Mouse (Mus musculus): Measurements from ENCODE around the gene Cel. TPM values are rescaled to one million over a fixed set of nuclear protein-coding genes. Genes with fewer than 3 reads are reported as not detected.

The Cel gene
- polyA plus RNA-seq (2016; fragmentation: Nextera tagmentation; extraction: Ambion mirVana): not detected in 2 replicates

GRCm38 (mm10) chr2:28563303-28563702 is at the start of gene Cel:
TSS of gene Cel (minus strand) at chr2:28563403.
- Histone ChIP-seq H3K4me1 (no peaks in the 10 kb centered on the region), H3K27ac (replicated peaks) (no peak within 1 kb of the TSS), H3K9me3 (replicated peaks) (no peaks in the 10 kb centered on the region), H3K4me3 (no peak within 1 kb of the TSS), H3K27me3 (ENCODE audit: low read depth, poor library complexity, severe bottlenecking) (no peaks in the 10 kb centered on the region), H3K36me3 (peaks cover 40% of the 10 kb centered on the region)
- 73% methylated on average over 6 of the region's 6 CpGs for WGBS
- no peak for DNase-seq (ENCODE audit: low spot score)

- Histone ChIP-seq H3K36me3 (no peaks in the 10 kb centered on the region), H3K9me3 (replicated peaks) (no peaks in the 10 kb centered on the region), H3K27ac (replicated peaks) (no peak overlapping the region), H3K4me3 (no peak overlapping the region), H3K4me1 (peaks cover 18% of the 10 kb centered on the region), H3K27me3 (ENCODE audit: low read depth, poor library complexity, severe bottlenecking) (peaks cover 8% of the 10 kb centered on the region; the same call in 1 of the 2 replicates)
- DNase-seq (ENCODE audit: low spot score): no peak
- WGBS: 63% methylated on average over 10 of the region's 10 CpGs
These were observed 49.3 kb upstream of the Cel start for GRCm38 (mm10) chr2:28612436-28613063.

- Histone ChIP-seq H3K4me3 (no peak overlapping the region), H3K9me3 (replicated peaks) (no peaks in the 10 kb centered on the region), H3K27me3 (ENCODE audit: low read depth, poor library complexity, severe bottlenecking) (0 out of 2 replicates have a peak, but pooled peaks cover 4% of the 10 kb centered on the region), H3K36me3 (no peaks in the 10 kb centered on the region), H3K27ac (replicated peaks) (peak overlapping the region; percentile 57; the same call in 1 of the 2 replicates), H3K4me1 (peaks cover 20% of the 10 kb centered on the region)
- DNase-seq (ENCODE audit: low spot score): no peak
- 88% methylated on average over 17 of the region's 17 CpGs for WGBS
These were observed 48.2 kb upstream of the Cel start for GRCm38 (mm10) chr2:28611407-28611787.

GRCm38 (mm10) chr2:28610716-28611406 is 47.7 kb upstream of the Cel start:
- peak overlapping the region; percentile 57; the same call in 1 of the 2 replicates for H3K27ac ChIP-seq (replicated peaks)
- DNase-seq (ENCODE audit: low spot score): no peak
- peaks cover 17% of the 10 kb centered on the region for H3K4me1 ChIP-seq

GRCm38 (mm10) chr2:28609851-28610250 is 46.6 kb upstream of the Cel start:
- H3K4me1 ChIP-seq: peaks cover 17% of the 10 kb centered on the region
- no peak overlapping the region for H3K27ac ChIP-seq (replicated peaks)
- DNase-seq (ENCODE audit: low spot score): no peak
- H3K36me3 ChIP-seq: no peaks in the 10 kb centered on the region
- 0 out of 2 replicates have a peak, but pooled peaks cover 4% of the 10 kb centered on the region for H3K27me3 ChIP-seq (ENCODE audit: low read depth, poor library complexity, severe bottlenecking)
- H3K9me3 ChIP-seq (replicated peaks): no peaks in the 10 kb centered on the region
- WGBS: 88% methylated on average over 10 of the region's 10 CpGs
- no peak overlapping the region for H3K4me3 ChIP-seq

More at GRCm38 (mm10) chr2:28610716-28611406, 47.7 kb upstream of the Cel start:
- Histone ChIP-seq H3K36me3 (no peaks in the 10 kb centered on the region), H3K4me3 (no peak overlapping the region), H3K27me3 (ENCODE audit: low read depth, poor library complexity, severe bottlenecking) (0 out of 2 replicates have a peak, but pooled peaks cover 4% of the 10 kb centered on the region), H3K9me3 (replicated peaks) (no peaks in the 10 kb centered on the region)
- WGBS: 70% methylated on average over 12 of the region's 12 CpGs

- no peaks in the 10 kb centered on the region for H3K27me3 ChIP-seq (ENCODE audit: low read depth, poor library complexity, severe bottlenecking)
- no peak overlapping the region for H3K4me3 ChIP-seq
- H3K4me1 ChIP-seq: peaks cover 17% of the 10 kb centered on the region
- H3K9me3 ChIP-seq (replicated peaks): no peaks in the 10 kb centered on the region
- 57% methylated on average over 10 of the region's 10 CpGs for WGBS
- no peaks in the 10 kb centered on the region for H3K36me3 ChIP-seq
- no peak overlapping the region for H3K27ac ChIP-seq (replicated peaks)
- no peak for DNase-seq (ENCODE audit: low spot score)
These were observed 44.4 kb upstream of the Cel start for GRCm38 (mm10) chr2:28607341-28608165.

GRCm38 (mm10) chr2:28606601-28607340 is 43.6 kb upstream of the Cel start:
- Histone ChIP-seq H3K27me3 (ENCODE audit: low read depth, poor library complexity, severe bottlenecking) (no peaks in the 10 kb centered on the region), H3K4me1 (peaks cover 18% of the 10 kb centered on the region), H3K27ac (replicated peaks) (no peak overlapping the region), H3K36me3 (no peaks in the 10 kb centered on the region), H3K9me3 (replicated peaks) (no peaks in the 10 kb centered on the region), H3K4me3 (no peak overlapping the region)
- DNase-seq (ENCODE audit: low spot score): no peak
- WGBS: 70% methylated on average over 8 of the region's 8 CpGs

GRCm38 (mm10) chr2:28605789-28606541 is 42.8 kb upstream of the Cel start:
- H3K4me1 ChIP-seq: peaks cover 16% of the 10 kb centered on the region
- DNase-seq (ENCODE audit: low spot score): no peak
- no peaks in the 10 kb centered on the region for H3K36me3 ChIP-seq
- WGBS: 79% methylated on average over 14 of the region's 14 CpGs
- no peak overlapping the region for H3K27ac ChIP-seq (replicated peaks)
- H3K9me3 ChIP-seq (replicated peaks): no peaks in the 10 kb centered on the region
- no peaks in the 10 kb centered on the region for H3K27me3 ChIP-seq (ENCODE audit: low read depth, poor library complexity, severe bottlenecking)
- H3K4me3 ChIP-seq: no peak overlapping the region

- 95% methylated on average over 5 of the region's 5 CpGs for WGBS
- peaks cover 19% of the 10 kb centered on the region for H3K4me1 ChIP-seq
- no peak overlapping the region for H3K27ac ChIP-seq (replicated peaks)
- no peak overlapping the region for H3K4me3 ChIP-seq
- no peak for DNase-seq (ENCODE audit: low spot score)
- no peaks in the 10 kb centered on the region for H3K27me3 ChIP-seq (ENCODE audit: low read depth, poor library complexity, severe bottlenecking)
- no peaks in the 10 kb centered on the region for H3K36me3 ChIP-seq
- H3K9me3 ChIP-seq (replicated peaks): no peaks in the 10 kb centered on the region
These were observed 40.3 kb upstream of the Cel start for GRCm38 (mm10) chr2:28603542-28603941.

GRCm38 (mm10) chr2:28601720-28602590 is 38.8 kb upstream of the Cel start:
- Histone ChIP-seq H3K27me3 (ENCODE audit: low read depth, poor library complexity, severe bottlenecking) (no peaks in the 10 kb centered on the region), H3K4me3 (no peak overlapping the region), H3K36me3 (no peaks in the 10 kb centered on the region), H3K9me3 (replicated peaks) (no peaks in the 10 kb centered on the region), H3K27ac (replicated peaks) (no peak overlapping the region), H3K4me1 (peaks cover 22% of the 10 kb centered on the region)
- 62% methylated on average over 12 of the region's 12 CpGs for WGBS
- no peak for DNase-seq (ENCODE audit: low spot score)

GRCm38 (mm10) chr2:28599569-28599900 is 36.3 kb upstream of the Cel start:
- peaks cover 22% of the 10 kb centered on the region for H3K4me1 ChIP-seq
- H3K4me3 ChIP-seq: no peak overlapping the region
- no peaks in the 10 kb centered on the region for H3K27me3 ChIP-seq (ENCODE audit: low read depth, poor library complexity, severe bottlenecking)
- no peak for DNase-seq (ENCODE audit: low spot score)
- no peaks in the 10 kb centered on the region for H3K36me3 ChIP-seq
- no peaks in the 10 kb centered on the region for H3K9me3 ChIP-seq (replicated peaks)
- peak overlapping the region; percentile 59; the same call in 1 of the 2 replicates for H3K27ac ChIP-seq (replicated peaks)
- WGBS: 77% methylated on average over 6 of the region's 6 CpGs

Measured in midbrain, embryonic 10.5 days (tissue).